Mouse (Mus musculus) lung, postnatal 0 days (tissue): Measurements from ENCODE around the gene Rtl10.

Experiments
- CTCF ChIP-seq: IDR thresholded peaks from 2 replicates; pipeline ENCODE4 v1.5.1; 2016; ENCODE audit warnings: antibody characterized with exemption, mild to moderate bottlenecking
- EP300 ChIP-seq: IDR thresholded peaks from 2 replicates; pipeline ENCODE4 v1.6.1; 2016; ENCODE audit warnings: antibody characterized with exemption, mild to moderate bottlenecking, control low read depth

- no peak for TF ChIP-seq CTCF
- TF ChIP-seq EP300: no peak
Measured at GRCm38 (mm10) chr16:18506524-18507199, 8.0 kb downstream of the Rtl10 start.
